Mouse (Mus musculus): Measurements from ENCODE around the gene Nyap1.
"Not testable (repeated sequence)": the region's sequence is repeated elsewhere in the genome, so short reads cannot be mapped to it uniquely, and the experiment has no call there.

GRCm38 (mm10) chr5:137720558-137721164, 20.7 kb downstream of the Nyap1 start:
- TF ChIP-seq CTCF (IDR thresholded peaks at IDR 0.05; ENCODE audit: low read depth); EP300 (optimal IDR thresholded peaks at IDR 0.05): not testable (repeated sequence)

Measured in stomach, postnatal 0 days (tissue).